Mouse (Mus musculus) stomach, postnatal 0 days (tissue): ENCODE results near the gene Ppig.
A peak's percentile ranks its signal among the peaks of the same experiment; 100 is the strongest.

Source experiments
- CTCF ChIP-seq: IDR thresholded peaks from 2 replicates; pipeline ENCODE4 v1.5.1; 2016; ENCODE audit warnings: antibody characterized with exemption, low read depth, mild to moderate bottlenecking, moderate library complexity
- EP300 ChIP-seq: optimal IDR thresholded peaks from 2 replicates; pipeline ENCODE3; 2016; ENCODE audit warnings: antibody characterized with exemption

- TF ChIP-seq EP300 (no peak), CTCF (peak; percentile 70)
Measured at GRCm38 (mm10) chr2:69676713-69677112, 45.6 kb upstream of the Ppig start.
